Mouse (Mus musculus): Measurements from ENCODE around the gene Cep78. TPM values are rescaled to one million over a fixed set of nuclear protein-coding genes. Genes with fewer than 3 reads are reported as not detected.
A peak's percentile ranks its signal among the peaks of the same experiment; 100 is the strongest.

Gene Cep78
- polyA plus RNA-seq, 1 experiment from 2014 or later: 54.8 TPM

DNA sequence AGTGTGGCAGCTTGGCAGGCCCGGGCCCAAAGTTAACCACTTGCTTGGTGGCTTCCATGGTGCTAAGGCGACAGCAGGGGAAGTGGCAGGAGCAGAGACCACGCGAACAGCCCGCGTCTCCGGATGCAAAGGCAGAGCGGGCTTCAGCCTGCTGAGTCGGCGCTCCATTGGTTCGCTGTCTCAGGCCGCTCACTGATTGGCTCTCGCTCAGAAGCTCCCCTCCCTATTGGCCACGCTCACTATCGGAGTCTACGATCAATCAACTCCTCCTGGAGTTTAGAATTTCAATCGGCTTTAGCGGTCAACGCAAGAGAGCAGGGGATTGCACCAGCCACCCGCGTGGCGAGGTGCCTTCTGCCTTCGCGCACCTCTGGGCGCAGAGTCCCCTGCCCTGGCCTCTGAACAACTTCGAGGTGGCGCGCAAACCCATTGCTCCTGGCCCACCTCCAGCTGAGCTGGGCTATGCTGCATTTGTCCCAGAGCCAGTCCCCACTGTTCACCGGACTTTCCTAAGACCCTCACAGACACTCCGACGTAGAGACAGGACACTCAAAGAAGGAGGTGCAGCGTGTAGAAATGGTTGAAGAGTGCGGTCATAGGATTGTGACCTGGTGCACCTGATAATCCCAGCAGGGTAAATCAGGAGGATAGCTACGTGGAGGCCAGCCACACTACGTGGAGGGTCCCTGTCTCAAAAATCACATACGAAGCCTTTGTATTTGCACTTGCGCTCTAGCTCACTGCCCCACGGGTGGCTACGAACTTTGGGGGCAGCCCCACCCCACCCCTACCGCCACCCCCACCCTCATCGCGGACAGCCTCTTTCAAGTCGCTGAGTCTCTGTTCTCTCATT, 59.7 kb downstream of the Cep78 start:
- peak; percentile 100 for ATAC-seq (ENCODE audit: insufficient read depth, low FRiP score, low TSS enrichment)
- DNase-seq (ENCODE audit: low spot score): peak; percentile 92
- peaks cover 12% of the 10 kb centered on the region; the same call in 1 of the 2 replicates for H3K4me1 ChIP-seq (ENCODE audit: control insufficient read depth, insufficient read depth, low read length)
- WGBS: 3% methylated on average over 43 of the region's 43 CpGs
- peak overlapping the region; percentile 53 for H3K9ac ChIP-seq (ENCODE audit: low read length)
- no peaks in the 10 kb centered on the region for H3K27me3 ChIP-seq (ENCODE audit: control insufficient read depth, insufficient read depth, low read length)
- peak overlapping the region; percentile 90 for H3K4me2 ChIP-seq (ENCODE audit: low read depth)
- H3K27ac ChIP-seq (ENCODE audit: low read depth, low read length): peak overlapping the region; percentile 68
- peak overlapping the region; percentile 65 for H3K4me3 ChIP-seq (ENCODE audit: low read depth, low read length)
- no peaks in the 10 kb centered on the region for H3K9me3 ChIP-seq (ENCODE audit: control insufficient read depth, low read length)
- H3K36me3 ChIP-seq (ENCODE audit: control insufficient read depth, insufficient read depth, low read length): no peaks in the 10 kb centered on the region

DNA sequence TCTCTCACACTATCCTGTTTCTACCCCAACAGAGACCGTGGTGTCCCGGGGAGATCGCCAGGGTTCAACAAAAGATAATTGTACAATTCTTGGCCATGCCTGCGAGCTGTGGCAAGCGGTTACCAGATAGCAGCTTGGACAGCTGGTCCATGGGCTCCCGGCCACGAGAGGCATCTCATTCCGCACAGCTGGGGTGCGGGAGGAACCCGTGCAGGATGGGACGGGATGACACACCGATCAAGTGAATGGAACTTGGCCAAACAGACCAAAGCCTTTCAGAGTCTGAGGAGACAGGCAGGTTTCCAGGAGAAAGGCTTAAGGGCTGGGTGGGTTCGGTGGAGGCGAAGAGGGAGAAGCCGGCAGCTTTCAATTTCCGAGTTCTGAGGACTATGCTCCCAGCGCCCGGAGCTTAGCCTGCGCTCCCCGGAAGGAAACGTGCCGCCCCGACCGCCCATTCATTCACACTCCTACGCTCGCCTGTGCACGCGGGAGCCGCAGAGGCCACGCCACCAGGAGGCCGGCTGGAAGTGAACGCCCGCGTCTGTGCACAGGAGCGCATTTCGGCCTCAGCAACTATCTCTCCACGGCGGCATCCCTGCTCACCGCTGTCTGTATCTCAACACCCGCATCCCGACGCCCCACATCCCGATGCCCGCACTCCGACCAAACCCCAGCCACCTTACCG, 60.5 kb downstream of the Cep78 start:
- Histone ChIP-seq H3K4me1 (ENCODE audit: control insufficient read depth, insufficient read depth, low read length) (peaks cover 12% of the 10 kb centered on the region; the same call in 1 of the 2 replicates), H3K4me2 (ENCODE audit: low read depth) (peak overlapping the region; percentile 90), H3K9me3 (ENCODE audit: control insufficient read depth, low read length) (no peaks in the 10 kb centered on the region), H3K27ac (ENCODE audit: low read depth, low read length) (peak overlapping the region; percentile 68), H3K36me3 (ENCODE audit: control insufficient read depth, insufficient read depth, low read length) (no peaks in the 10 kb centered on the region), H3K27me3 (ENCODE audit: control insufficient read depth, insufficient read depth, low read length) (no peaks in the 10 kb centered on the region), H3K4me3 (ENCODE audit: low read depth, low read length) (peak overlapping the region; percentile 65), H3K9ac (ENCODE audit: low read length) (peak overlapping the region; percentile 53)
- WGBS: under 1% methylated on average over 46 of the region's 46 CpGs
- DNase-seq (ENCODE audit: low spot score): peak; percentile 65
- ATAC-seq (ENCODE audit: insufficient read depth, low FRiP score, low TSS enrichment): peak; percentile 73

DNA sequence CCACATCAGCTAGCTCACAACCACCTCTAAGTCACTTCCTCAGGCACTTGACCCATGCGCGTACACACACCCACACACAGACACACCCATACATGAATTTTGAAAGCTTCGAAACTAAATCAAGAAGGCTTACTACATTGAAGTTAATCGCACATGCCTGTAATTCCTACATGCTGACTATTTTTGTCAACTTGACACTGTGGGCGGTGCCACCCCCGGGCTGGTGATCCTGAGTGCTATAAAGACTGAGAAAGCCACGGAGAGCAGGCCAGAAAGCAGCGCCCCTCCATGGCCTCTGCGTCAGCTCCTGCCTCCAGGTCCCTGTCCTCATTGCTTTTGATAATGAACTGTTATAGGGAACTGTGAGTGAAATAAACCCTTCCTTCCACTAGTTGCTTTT, 61.4 kb downstream of the Cep78 start:
- no peaks in the 10 kb centered on the region for H3K36me3 ChIP-seq (ENCODE audit: control insufficient read depth, insufficient read depth, low read length)
- 36% methylated on average over 9 of the region's 9 CpGs for WGBS
- no peak overlapping the region for H3K27ac ChIP-seq (ENCODE audit: low read depth, low read length)
- ATAC-seq (ENCODE audit: insufficient read depth, low FRiP score, low TSS enrichment) (no peak), DNase-seq (ENCODE audit: low spot score) (peak; percentile 31)
- peak overlapping the region; percentile 65 for H3K4me3 ChIP-seq (ENCODE audit: low read depth, low read length)
- no peaks in the 10 kb centered on the region for H3K27me3 ChIP-seq (ENCODE audit: control insufficient read depth, insufficient read depth, low read length)
- H3K9me3 ChIP-seq (ENCODE audit: control insufficient read depth, low read length): no peaks in the 10 kb centered on the region
- H3K9ac ChIP-seq (ENCODE audit: low read length): peak overlapping the region; percentile 53; the same call in 1 of the 2 replicates
- peaks cover 12% of the 10 kb centered on the region; the same call in 1 of the 2 replicates for H3K4me1 ChIP-seq (ENCODE audit: control insufficient read depth, insufficient read depth, low read length)
- peak overlapping the region; percentile 90 for H3K4me2 ChIP-seq (ENCODE audit: low read depth)

DNA sequence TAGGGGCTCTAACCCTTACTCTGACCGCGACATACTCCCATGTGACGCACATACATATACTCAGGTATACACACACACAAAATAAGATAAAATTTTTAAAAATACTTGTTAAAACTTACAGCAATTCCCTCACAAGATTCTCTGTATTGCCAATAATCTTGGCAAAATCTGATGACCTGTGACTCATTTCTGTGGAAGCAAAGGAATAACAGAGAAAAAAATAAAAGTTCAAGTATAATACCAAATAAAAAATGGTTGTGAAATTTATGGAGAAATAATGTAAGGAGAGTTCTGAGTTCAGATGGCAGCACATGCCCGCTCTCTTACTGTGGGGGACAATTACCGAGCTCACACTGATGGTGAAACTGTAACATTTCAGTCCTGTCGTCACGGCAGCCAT, 65.5 kb downstream of the Cep78 start:
- Histone ChIP-seq H3K36me3 (ENCODE audit: control insufficient read depth, insufficient read depth, low read length) (no peaks in the 10 kb centered on the region), H3K27me3 (ENCODE audit: control insufficient read depth, insufficient read depth, low read length) (no peaks in the 10 kb centered on the region), H3K4me3 (ENCODE audit: low read depth, low read length) (no peak overlapping the region), H3K9ac (ENCODE audit: low read length) (no peak overlapping the region), H3K4me1 (ENCODE audit: control insufficient read depth, insufficient read depth, low read length) (peaks cover 7% of the 10 kb centered on the region; the same call in 1 of the 2 replicates), H3K4me2 (ENCODE audit: low read depth) (no peak overlapping the region), H3K27ac (ENCODE audit: low read depth, low read length) (no peak overlapping the region), H3K9me3 (ENCODE audit: control insufficient read depth, low read length) (no peaks in the 10 kb centered on the region)
- no peak for DNase-seq (ENCODE audit: low spot score)
- ATAC-seq (ENCODE audit: insufficient read depth, low FRiP score, low TSS enrichment): no peak
- WGBS: 97% methylated on average over 7 of the region's 7 CpGs

DNA sequence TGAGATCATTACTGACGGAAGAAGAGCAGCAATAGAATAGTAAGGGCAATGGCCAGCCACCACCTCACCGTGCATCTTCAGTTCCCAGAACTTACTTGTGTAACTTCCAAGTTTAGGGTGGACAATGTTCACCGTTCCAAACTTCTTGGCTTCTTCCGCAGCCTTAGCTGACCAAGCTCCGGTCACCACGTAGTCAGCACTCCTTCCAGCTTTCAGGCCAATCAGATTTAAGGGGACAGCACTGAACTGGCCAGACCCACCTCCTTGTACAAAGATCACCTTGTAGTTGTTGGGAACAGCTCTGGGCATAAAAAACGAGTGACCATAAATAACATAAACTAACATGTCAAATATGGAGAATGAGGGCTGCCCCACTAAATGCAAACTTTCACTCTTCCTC, 66.7 kb downstream of the Cep78 start:
- H3K9me3 ChIP-seq (ENCODE audit: control insufficient read depth, low read length): no peaks in the 10 kb centered on the region
- no peaks in the 10 kb centered on the region for H3K36me3 ChIP-seq (ENCODE audit: control insufficient read depth, insufficient read depth, low read length)
- H3K4me2 ChIP-seq (ENCODE audit: low read depth): no peak overlapping the region
- no peak overlapping the region for H3K9ac ChIP-seq (ENCODE audit: low read length)
- peaks cover under 1% of the 10 kb centered on the region; the same call in 1 of the 2 replicates for H3K4me1 ChIP-seq (ENCODE audit: control insufficient read depth, insufficient read depth, low read length)
- whole genome bisulfite sequencing: 94% methylated on average over 7 of the region's 7 CpGs
- no peak for DNase-seq (ENCODE audit: low spot score)
- no peak overlapping the region for H3K27ac ChIP-seq (ENCODE audit: low read depth, low read length)
- no peak for ATAC-seq (ENCODE audit: insufficient read depth, low FRiP score, low TSS enrichment)
- no peak overlapping the region for H3K4me3 ChIP-seq (ENCODE audit: low read depth, low read length)
- H3K27me3 ChIP-seq (ENCODE audit: control insufficient read depth, insufficient read depth, low read length): no peaks in the 10 kb centered on the region

DNA sequence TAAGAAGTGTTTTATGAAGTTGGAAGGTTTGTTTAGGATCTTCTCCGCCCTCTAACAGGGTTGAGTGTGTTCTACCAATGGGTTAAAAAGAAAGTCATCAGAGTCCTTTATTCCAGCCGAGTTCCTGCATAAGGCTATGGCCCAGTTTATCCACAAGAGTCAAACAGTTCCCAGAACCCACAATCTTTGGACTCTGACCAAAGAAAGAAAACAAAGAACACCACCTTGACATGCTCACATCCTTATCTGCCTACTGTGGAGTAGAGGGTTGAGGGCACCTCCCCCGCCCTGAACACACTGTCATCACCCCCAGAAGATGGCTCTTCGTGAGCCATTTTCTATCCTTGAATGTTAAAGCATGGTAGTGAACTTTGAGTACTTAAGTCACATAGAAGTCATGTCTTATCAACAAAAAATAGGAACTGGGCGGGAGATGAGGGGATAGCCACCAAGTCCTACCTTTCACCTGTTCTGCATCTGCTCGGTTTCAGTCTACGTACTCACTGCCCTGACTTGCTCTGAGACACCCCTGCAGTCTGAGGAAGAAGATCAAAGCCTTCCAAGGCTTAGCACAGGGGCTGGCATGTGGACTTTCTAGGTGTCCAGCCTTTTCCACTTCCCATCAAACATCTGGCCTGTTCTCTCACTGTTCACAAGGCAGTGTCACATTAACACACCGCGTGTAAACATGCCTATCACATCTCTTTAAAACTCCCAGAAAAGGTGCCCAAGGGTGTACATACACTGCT, 71.4 kb downstream of the Cep78 start:
- Histone ChIP-seq H3K9ac (ENCODE audit: low read length) (no peak overlapping the region), H3K4me2 (ENCODE audit: low read depth) (no peak overlapping the region), H3K4me3 (ENCODE audit: low read depth, low read length) (no peak overlapping the region), H3K4me1 (ENCODE audit: control insufficient read depth, insufficient read depth, low read length) (no peaks in the 10 kb centered on the region), H3K9me3 (ENCODE audit: control insufficient read depth, low read length) (no peaks in the 10 kb centered on the region), H3K36me3 (ENCODE audit: control insufficient read depth, insufficient read depth, low read length) (peaks cover 3% of the 10 kb centered on the region; the same call in 1 of the 2 replicates), H3K27ac (ENCODE audit: low read depth, low read length) (no peak overlapping the region), H3K27me3 (ENCODE audit: control insufficient read depth, insufficient read depth, low read length) (no peaks in the 10 kb centered on the region)
- DNase-seq (ENCODE audit: low spot score) (no peak), ATAC-seq (ENCODE audit: insufficient read depth, low FRiP score, low TSS enrichment) (no peak)
- 91% methylated on average over 9 of the region's 9 CpGs for WGBS

DNA sequence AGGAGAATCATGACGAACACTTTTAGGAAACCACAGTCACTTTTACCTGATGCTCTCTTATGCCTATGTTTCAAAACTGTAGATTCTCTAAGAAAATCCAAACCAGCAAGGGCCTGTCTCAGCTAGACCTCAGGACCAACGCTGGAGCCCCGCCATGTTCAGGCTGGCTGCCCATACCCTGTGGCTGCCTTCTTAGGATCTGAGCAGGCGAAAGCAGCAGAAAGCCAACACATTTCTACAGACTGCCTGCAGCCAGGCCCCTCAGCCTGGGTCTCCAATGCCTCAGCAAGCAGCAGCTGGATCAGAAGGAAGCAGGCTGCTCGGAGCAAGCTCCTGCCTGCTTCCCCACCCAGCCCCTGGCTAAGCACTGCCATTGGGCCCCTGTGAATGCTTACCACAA, 73.3 kb downstream of the Cep78 start:
- no peak for DNase-seq (ENCODE audit: low spot score)
- Histone ChIP-seq H3K27ac (ENCODE audit: low read depth, low read length) (no peak overlapping the region), H3K27me3 (ENCODE audit: control insufficient read depth, insufficient read depth, low read length) (no peaks in the 10 kb centered on the region), H3K4me2 (ENCODE audit: low read depth) (no peak overlapping the region), H3K9me3 (ENCODE audit: control insufficient read depth, low read length) (no peaks in the 10 kb centered on the region), H3K9ac (ENCODE audit: low read length) (no peak overlapping the region), H3K36me3 (ENCODE audit: control insufficient read depth, insufficient read depth, low read length) (peaks cover 5% of the 10 kb centered on the region), H3K4me1 (ENCODE audit: control insufficient read depth, insufficient read depth, low read length) (no peaks in the 10 kb centered on the region), H3K4me3 (ENCODE audit: low read depth, low read length) (no peak overlapping the region)
- ATAC-seq (ENCODE audit: insufficient read depth, low FRiP score, low TSS enrichment): no peak
- WGBS: 90% methylated on average over 5 of the region's 5 CpGs

DNA sequence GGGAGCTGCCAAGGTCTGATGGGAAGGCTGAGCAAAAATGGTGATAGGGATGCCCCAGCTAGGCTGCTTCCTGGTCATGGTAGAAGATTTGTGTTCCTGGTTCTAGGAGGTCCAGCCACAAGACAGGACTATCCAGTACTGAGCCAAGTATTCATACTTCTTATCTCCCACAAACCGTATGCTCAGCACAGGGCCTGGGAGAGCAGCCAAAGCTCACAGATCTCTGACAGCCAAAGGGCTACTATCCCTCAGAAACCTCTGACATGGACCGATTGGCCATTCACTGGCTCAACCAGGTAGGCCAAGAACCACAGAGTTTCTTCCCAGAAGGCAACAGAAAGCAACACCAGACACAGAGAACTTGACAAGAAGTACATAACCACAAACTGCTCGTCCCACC, 73.8 kb downstream of the Cep78 start:
- Histone ChIP-seq H3K9me3 (ENCODE audit: control insufficient read depth, low read length) (no peaks in the 10 kb centered on the region), H3K9ac (ENCODE audit: low read length) (no peak overlapping the region), H3K27ac (ENCODE audit: low read depth, low read length) (no peak overlapping the region), H3K4me1 (ENCODE audit: control insufficient read depth, insufficient read depth, low read length) (no peaks in the 10 kb centered on the region), H3K27me3 (ENCODE audit: control insufficient read depth, insufficient read depth, low read length) (no peaks in the 10 kb centered on the region), H3K4me3 (ENCODE audit: low read depth, low read length) (no peak overlapping the region), H3K36me3 (ENCODE audit: control insufficient read depth, insufficient read depth, low read length) (peaks cover 7% of the 10 kb centered on the region), H3K4me2 (ENCODE audit: low read depth) (no peak overlapping the region)
- no peak for DNase-seq (ENCODE audit: low spot score)
- no peak for ATAC-seq (ENCODE audit: insufficient read depth, low FRiP score, low TSS enrichment)
- WGBS: 97% methylated on average over 3 of the region's 3 CpGs

All from neural tube, embryonic 11.5 days (tissue).